Mouse (Mus musculus) heart, embryonic 16.5 days (tissue): ENCODE results near the gene Fev. TPM values are rescaled to one million over a fixed set of nuclear protein-coding genes. Genes with fewer than 3 reads are reported as not detected.

Source experiments
- ATAC-seq: fragments of 200-750 bp; cut with Nextera tagmentation; replicated peaks from 2 replicates; pipeline ENCODE4 v1.8.0; 2017; ENCODE audit warnings: moderate number of reproducible peaks; ENCODE audit not compliant: insufficient read depth, low FRiP score; ENCODE audit errors: extremely low read depth
- H3K27ac ChIP-seq: fragments of 300-500 bp; sonication (generic); 2 replicates; pipeline ENCODE4 v1.5.1; 2014; ENCODE audit warnings: mild to moderate bottlenecking, low read length, control low read depth, moderate library complexity
- H3K27me3 ChIP-seq: fragments of 300-500 bp; sonication (generic); 2 replicates; pipeline ENCODE4 v1.6.1; 2014; ENCODE audit warnings: low read length, mixed read lengths; ENCODE audit not compliant: control insufficient read depth, insufficient read depth
- H3K36me3 ChIP-seq: fragments of 300-500 bp; sonication (generic); 2 replicates; pipeline ENCODE4 v1.6.1; 2014; ENCODE audit not compliant: control insufficient read depth, insufficient read depth
- H3K4me1 ChIP-seq: fragments of 300-500 bp; sonication (generic); 2 replicates; pipeline ENCODE4 v1.6.1; 2014; ENCODE audit warnings: low read length, mixed read lengths; ENCODE audit not compliant: control insufficient read depth, insufficient read depth
- H3K4me2 ChIP-seq: fragments of 300-500 bp; sonication (generic); 2 replicates; pipeline ENCODE4 v1.6.1; 2014; ENCODE audit warnings: low read depth, mild to moderate bottlenecking, control low read depth, low read length
- H3K4me3 ChIP-seq: fragments of 300-500 bp; sonication (generic); 2 replicates; pipeline ENCODE4 v1.5.1; 2014; ENCODE audit warnings: mild to moderate bottlenecking, control low read depth, low read length
- H3K9ac ChIP-seq: fragments of 300-500 bp; sonication (generic); 2 replicates; pipeline ENCODE4 v1.6.1; 2014; ENCODE audit warnings: low read length, control low read depth
- H3K9me3 ChIP-seq: fragments of 300-500 bp; sonication (generic); replicated peaks from 2 replicates; pipeline ENCODE4 v1.6.1; 2016; ENCODE audit warnings: low read length; ENCODE audit not compliant: control insufficient read depth
- WGBS: fragments of 180-500 bp; shearing (Covaris S2); extraction: QIAGEN DNeasy Blood & Tissue Kit; methylation state at CpG from one replicate; pipeline ENCODE4 v1.1.7; 2014; 5-methylcytosine and 5-hydroxymethylcytosine counted together
- polyA plus RNA-seq: library from polyadenylated mRNA; unstranded; fragments of >200 nt; fragmentation: Nextera tagmentation; extraction: Ambion mirVana; gene quantifications from 2 replicates; pipeline ENCODE4 v1.2.1, GENCODE M21; 2015

Gene Fev
- polyA plus RNA-seq, 1 experiment from 2014 or later, result 0.66 TPM

DNA sequence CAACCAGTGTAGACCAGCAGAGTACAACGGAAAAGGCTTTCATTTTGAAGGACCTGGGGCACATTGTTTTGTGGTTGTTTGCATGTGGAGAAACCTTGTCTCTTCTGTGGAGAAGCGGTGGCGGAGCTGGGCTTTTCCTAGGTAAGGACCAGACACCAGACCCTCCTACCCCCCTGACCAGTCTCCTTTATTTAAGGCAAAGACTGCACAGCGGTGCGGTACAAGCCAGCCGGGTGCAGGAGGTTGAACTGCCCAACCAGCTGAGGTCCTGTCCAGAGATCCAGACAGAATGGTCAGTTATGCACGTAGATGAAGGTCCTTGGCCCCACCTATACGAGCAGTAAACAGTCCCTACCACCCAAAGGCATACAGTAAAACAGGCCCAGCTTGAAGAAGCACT, 2.4 kb downstream of the Fev start:
- 9% methylated on average over 8 of the region's 8 CpGs for WGBS
- no peak for ATAC-seq
- peak overlapping the region; percentile 51 for H3K4me3 ChIP-seq

GRCm38 (mm10) chr1:74882055-74882734, 3.0 kb downstream of the Fev start:
- Histone ChIP-seq H3K27ac (no peak overlapping the region), H3K9me3 (no peaks in the 10 kb centered on the region), H3K27me3 (peaks cover 73% of the 10 kb centered on the region), H3K4me3 (peak overlapping the region; percentile 51), H3K9ac (0 out of 2 replicates have a peak overlapping the region, but pooled peaks have one; percentile 15), H3K4me1 (peaks cover 15% of the 10 kb centered on the region), H3K4me2 (peak overlapping the region; percentile 70), H3K36me3 (no peaks in the 10 kb centered on the region)
- ATAC-seq, result no peak
- under 1% methylated on average over 60 of the region's 74 CpGs for WGBS

More for the DNA sequence above, 2.4 kb downstream of the Fev start:
- no peak overlapping the region for H3K9ac ChIP-seq
- H3K4me1 ChIP-seq, result peaks cover 15% of the 10 kb centered on the region
- peaks cover 78% of the 10 kb centered on the region for H3K27me3 ChIP-seq
- no peaks in the 10 kb centered on the region for H3K36me3 ChIP-seq
- H3K4me2 ChIP-seq, result peak overlapping the region; percentile 70
- H3K27ac ChIP-seq, result no peak overlapping the region
- no peaks in the 10 kb centered on the region for H3K9me3 ChIP-seq

DNA sequence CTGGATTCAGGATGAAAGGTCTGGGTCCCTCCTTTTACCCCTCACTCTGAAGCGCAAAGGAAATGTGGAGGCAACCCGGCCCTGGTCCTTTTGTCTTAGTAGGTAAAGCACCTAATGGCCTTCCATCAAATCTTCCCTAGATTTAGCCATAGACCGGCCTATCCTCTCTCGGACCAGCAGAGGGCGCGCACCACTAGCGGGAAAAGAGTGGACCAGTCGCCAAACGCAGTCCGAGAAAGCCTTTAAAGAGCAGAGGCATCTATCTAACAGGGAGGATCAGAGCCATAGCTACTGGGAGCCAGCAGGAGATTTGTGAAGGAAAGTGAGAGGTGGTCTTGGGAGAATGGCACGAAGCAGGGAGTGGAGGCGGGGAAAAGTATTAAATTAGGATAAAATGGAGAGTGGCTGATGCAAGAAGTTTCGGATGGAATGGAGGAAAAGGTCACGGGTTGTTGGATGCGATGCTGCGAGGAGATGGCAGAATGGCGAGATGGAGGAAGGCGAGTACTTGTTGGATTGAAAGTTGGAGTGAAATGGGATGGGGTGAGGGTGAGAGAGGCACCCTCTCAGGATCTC, 4.3 kb downstream of the Fev start:
- H3K27ac ChIP-seq, result no peak overlapping the region
- no peaks in the 10 kb centered on the region for H3K36me3 ChIP-seq
- H3K4me3 ChIP-seq, result 0 out of 2 replicates have a peak overlapping the region, but pooled peaks have one; percentile 11
- 0 out of 2 replicates have a peak overlapping the region, but pooled peaks have one; percentile 14 for H3K4me2 ChIP-seq
- no peak for ATAC-seq
- 4% methylated on average over 18 of the region's 18 CpGs for WGBS
- no peaks in the 10 kb centered on the region for H3K9me3 ChIP-seq
- H3K27me3 ChIP-seq, result peaks cover 60% of the 10 kb centered on the region
- peaks cover 15% of the 10 kb centered on the region for H3K4me1 ChIP-seq
- no peak overlapping the region for H3K9ac ChIP-seq

DNA sequence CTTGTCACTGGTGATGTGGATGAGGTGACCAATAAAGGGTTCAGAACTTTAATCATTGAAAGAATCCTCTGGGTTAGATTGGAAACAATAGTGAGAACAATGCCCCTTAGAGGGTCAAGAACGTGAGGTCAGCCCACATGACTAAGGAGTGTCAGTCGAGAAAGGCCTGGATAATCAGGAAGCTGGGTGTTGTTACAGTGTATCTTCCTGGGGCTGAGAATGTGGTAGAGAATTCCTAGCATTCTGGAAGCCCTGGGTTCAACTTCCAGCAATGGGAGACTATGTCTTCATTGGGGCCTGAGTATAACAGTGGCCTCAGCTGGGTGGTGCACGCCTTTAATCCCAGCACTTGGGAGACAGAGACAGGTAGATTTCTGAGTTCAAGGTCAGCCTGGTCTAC, 8.0 kb downstream of the Fev start:
- Histone ChIP-seq H3K4me2 (no peak overlapping the region), H3K36me3 (no peaks in the 10 kb centered on the region), H3K4me3 (no peak overlapping the region), H3K9ac (no peak overlapping the region), H3K27ac (no peak overlapping the region), H3K9me3 (no peaks in the 10 kb centered on the region), H3K27me3 (peaks cover 31% of the 10 kb centered on the region), H3K4me1 (peaks cover 4% of the 10 kb centered on the region)
- WGBS, result 42% methylated on average over 3 of the region's 3 CpGs
- no peak for ATAC-seq

DNA sequence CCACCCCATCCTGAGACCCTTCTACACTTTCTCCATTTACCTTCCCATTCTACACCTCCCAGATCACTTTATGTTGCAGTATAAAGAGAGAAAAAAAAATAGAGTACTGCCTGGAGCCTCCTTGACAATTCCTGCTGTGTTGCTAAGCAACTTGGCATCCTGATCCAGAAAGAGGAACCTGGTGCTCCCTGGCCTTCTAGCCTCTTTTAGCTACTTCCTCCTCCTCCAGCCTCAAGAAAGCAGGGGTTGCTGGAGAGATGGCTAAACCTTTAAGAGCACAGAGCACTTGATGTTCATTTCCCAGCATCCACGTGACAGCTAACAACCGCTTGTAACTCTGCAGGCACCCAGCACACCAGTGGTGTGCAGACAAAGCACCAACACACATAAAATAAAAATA, 13.0 kb downstream of the Fev start:
- H3K27me3 ChIP-seq, result peaks cover 8% of the 10 kb centered on the region
- H3K9ac ChIP-seq, result no peak overlapping the region
- H3K27ac ChIP-seq, result no peak overlapping the region
- no peaks in the 10 kb centered on the region for H3K4me1 ChIP-seq
- no peak for ATAC-seq
- H3K9me3 ChIP-seq, result no peaks in the 10 kb centered on the region
- H3K4me2 ChIP-seq, result no peak overlapping the region
- 53% methylated on average over 2 of the region's 2 CpGs for WGBS
- H3K4me3 ChIP-seq, result no peak overlapping the region
- H3K36me3 ChIP-seq, result no peaks in the 10 kb centered on the region

DNA sequence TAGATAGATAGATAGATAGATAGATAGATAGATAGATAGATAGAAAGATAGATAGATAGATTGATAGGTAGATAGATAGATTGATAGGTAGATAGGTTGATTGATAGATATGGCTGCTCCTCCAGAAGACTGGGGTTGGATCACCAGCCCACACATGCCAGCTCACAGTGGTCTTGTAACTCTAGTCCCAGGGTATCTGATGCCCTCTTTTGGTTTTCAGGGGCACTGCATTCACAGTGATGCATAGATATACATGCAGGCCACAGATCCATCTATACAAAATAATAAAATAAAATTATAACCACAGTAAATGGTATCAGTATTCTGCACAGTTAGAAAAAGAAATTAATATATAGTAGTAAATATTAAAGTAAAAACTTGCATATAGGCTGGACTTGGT, 23.4 kb downstream of the Fev start:
- H3K36me3 ChIP-seq, result no peaks in the 10 kb centered on the region
- no peak for ATAC-seq
- H3K27ac ChIP-seq, result no peak overlapping the region
- no peak overlapping the region for H3K4me3 ChIP-seq
- H3K4me2 ChIP-seq, result no peak overlapping the region
- peaks cover 43% of the 10 kb centered on the region for H3K27me3 ChIP-seq
- peaks cover 3% of the 10 kb centered on the region; the same call in 1 of the 2 replicates for H3K4me1 ChIP-seq
- H3K9ac ChIP-seq, result no peak overlapping the region
- no peaks in the 10 kb centered on the region for H3K9me3 ChIP-seq

DNA sequence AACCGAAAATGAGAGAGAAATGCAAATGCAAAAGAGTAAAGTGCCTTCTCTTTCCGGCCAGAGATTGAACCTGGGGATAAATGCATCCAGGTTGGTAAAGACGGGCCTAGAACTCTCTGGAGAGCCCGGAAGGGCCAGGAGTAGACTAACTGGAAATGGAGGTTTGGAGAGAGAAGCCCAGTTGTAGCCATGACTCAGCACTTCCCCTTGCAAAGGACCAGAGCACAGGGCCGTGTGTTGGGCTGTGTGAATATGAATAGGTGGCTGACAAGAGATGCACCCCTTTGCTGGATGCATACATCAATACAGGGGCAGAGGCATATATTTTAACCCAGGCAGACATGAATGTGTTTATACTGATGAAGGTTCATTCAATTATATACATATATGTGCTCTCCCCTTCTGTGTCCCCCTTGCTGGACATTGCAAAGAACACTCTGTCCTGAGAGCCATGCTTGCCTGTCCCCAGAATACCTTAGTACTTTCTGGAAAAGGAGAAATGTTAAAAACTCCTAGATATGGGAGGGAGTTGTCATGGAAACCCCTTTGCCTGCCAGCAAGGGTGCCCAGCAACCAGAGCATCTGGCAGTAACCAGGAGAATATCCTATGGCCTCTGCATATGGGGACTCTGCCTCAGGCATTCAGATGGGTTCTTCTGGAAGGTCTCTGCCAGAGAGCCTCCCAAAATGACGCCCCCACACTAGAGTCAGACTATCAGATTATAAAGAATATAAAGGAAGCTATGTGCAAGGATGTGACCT, 25.8 kb downstream of the Fev start:
- Histone ChIP-seq H3K9me3 (no peaks in the 10 kb centered on the region), H3K36me3 (no peaks in the 10 kb centered on the region), H3K4me2 (no peak overlapping the region), H3K27ac (no peak overlapping the region), H3K4me3 (no peak overlapping the region), H3K9ac (no peak overlapping the region), H3K27me3 (peaks cover 62% of the 10 kb centered on the region), H3K4me1 (peaks cover 11% of the 10 kb centered on the region; the same call in 1 of the 2 replicates)
- 31% methylated on average over 6 of the region's 6 CpGs for WGBS
- ATAC-seq, result no peak

DNA sequence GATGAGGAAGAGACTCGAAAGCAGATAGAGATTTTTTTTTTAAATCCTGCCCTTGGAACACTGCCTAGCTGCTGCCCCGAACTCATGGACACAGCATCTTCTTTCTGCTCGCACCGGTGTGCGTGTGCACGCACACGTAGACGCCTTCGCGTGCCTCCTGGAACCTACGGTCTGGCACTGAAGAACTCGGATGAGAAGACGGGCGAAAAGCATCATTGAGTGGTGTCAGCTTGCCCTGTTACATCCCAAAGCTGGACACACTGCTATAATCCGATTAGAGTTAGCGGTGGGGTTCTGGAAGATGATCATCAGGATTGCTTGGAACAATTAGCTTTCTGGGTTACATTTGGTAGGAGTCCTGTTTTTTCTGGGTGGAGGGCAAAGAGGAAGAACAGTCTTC, 26.4 kb downstream of the Fev start:
- Histone ChIP-seq H3K36me3 (no peaks in the 10 kb centered on the region), H3K4me2 (no peak overlapping the region; the same call in 1 of the 2 replicates), H3K9me3 (no peaks in the 10 kb centered on the region), H3K4me3 (no peak overlapping the region; the same call in 1 of the 2 replicates), H3K27ac (no peak overlapping the region), H3K9ac (no peak overlapping the region), H3K27me3 (peaks cover 68% of the 10 kb centered on the region), H3K4me1 (peaks cover 11% of the 10 kb centered on the region; the same call in 1 of the 2 replicates)
- no peak for ATAC-seq
- WGBS, result 8% methylated on average over 16 of the region's 16 CpGs
